Comparison of ENCODE assay signal across 17 mouse cellular contexts in genomic region chr9:101996771-101997500, GRCm38 (mm10).
DNase-seq lines count a peak whose midpoint lies in the region; ATAC-seq and TF ChIP-seq lines count a peak whose summit lies in the region.
"Had no signal": no experiment of that assay in that cellular context is flagged by ENCODE, and none has a peak within 500 bp of the region (broad histone marks: within the 10 kb centered on the region; RNA-seq: fewer than 3 reads in every experiment).

No protein-coding gene starts in this region.

- TF ChIP-seq CTCF in liver, embryonic 14.5 days (IDR thresholded peaks at IDR 0.05; ENCODE audit: low read depth), result no peak

- WGBS in heart, embryonic 13.5 days, result 31% methylated on average over 16 of the region's 16 CpGs
- 64% methylated on average over 16 of the region's 16 CpGs for WGBS in midbrain, embryonic 13.5 days
- WGBS in midbrain, embryonic 10.5 days, result 85% methylated on average over 16 of the region's 16 CpGs
- 66% methylated on average over 16 of the region's 16 CpGs for WGBS in liver, embryonic 14.5 days (ENCODE audit: insufficient replicate concordance)

- H3K4me2 ChIP-seq in heart, embryonic 13.5 days, result 0 out of 2 replicates have a peak overlapping the region, but pooled peaks have one; percentile 3
- no peak overlapping the region for H3K4me2 ChIP-seq in midbrain, embryonic 13.5 days (replicated peaks)
- peak overlapping the region; percentile 71 for H3K4me2 ChIP-seq in liver, embryonic 14.5 days (ENCODE audit: low read depth)
- H3K4me2 ChIP-seq: embryonic facial prominence, embryonic 13.5 days; heart, embryonic 15.5 days; lung, embryonic 15.5 days had no signal

- H3K4me1 ChIP-seq in heart, embryonic 13.5 days, result peaks cover 28% of the 10 kb centered on the region
- H3K4me1 ChIP-seq in midbrain, embryonic 13.5 days (replicated peaks), result peaks cover 24% of the 10 kb centered on the region
- H3K4me1 ChIP-seq in midbrain, embryonic 10.5 days, result peaks cover 3% of the 10 kb centered on the region; the same call in 1 of the 2 replicates
- H3K4me1 ChIP-seq in liver, embryonic 14.5 days (replicated peaks; ENCODE audit: control insufficient read depth in 2 of 2, insufficient read depth in 2 of 2, low read length in 1 of 2), result peaks cover 40 to 51% of the 10 kb centered on the region in 2 experiments
- H3K4me1 ChIP-seq: embryonic facial prominence, embryonic 13.5 days had no signal

- no peak overlapping the region for H3K27ac ChIP-seq in heart, embryonic 13.5 days (replicated peaks)
- H3K27ac ChIP-seq in midbrain, embryonic 13.5 days, result peak overlapping the region; percentile 57
- no peak overlapping the region for H3K27ac ChIP-seq in midbrain, embryonic 10.5 days (replicated peaks)
- H3K27ac ChIP-seq in liver, embryonic 14.5 days, result peak overlapping the region; percentile 92
- H3K27ac ChIP-seq: embryonic facial prominence, embryonic 13.5 days; heart, embryonic 15.5 days; lung, embryonic 15.5 days had no signal

- ATAC-seq in heart, embryonic 13.5 days (ENCODE audit: extremely low read depth, insufficient number of reproducible peaks, low FRiP score, low TSS enrichment), result no peak
- ATAC-seq in midbrain, embryonic 13.5 days, result no peak
- no peak for ATAC-seq in liver, embryonic 14.5 days (ENCODE audit: insufficient read depth)
- ATAC-seq: hindbrain, embryonic 16.5 days; intestine, embryonic 16.5 days had no signal

- no peak for TF ChIP-seq EP300 in liver, embryonic 14.5 days (IDR thresholded peaks at IDR 0.05; ENCODE audit: low read depth)

- intact Hi-C loops in heart, postnatal 25 days (cut with DNase I), result no loop called here

- DNase-seq in heart, postnatal 25 days (ENCODE audit: low spot score), result no peak
- DNase-seq in midbrain, embryonic 10.5 days (ENCODE audit: low spot score), result no peak
- no peak for DNase-seq in liver, embryonic 14.5 days (ENCODE audit: low read depth in 3 of 3, low spot score in 3 of 3)
- no peak for DNase-seq in B cell, adult 2 months
- DNase-seq in urinary bladder, postnatal 25 days (ENCODE audit: low spot score), result no peak
- DNase-seq: adrenal gland, adult 2 months; cerebellum, adult 9-11 months; kidney, postnatal 36 days; right cerebral cortex, postnatal 4 days; thymus, adult 2 months had no signal

- H3K27me3 ChIP-seq in heart, embryonic 13.5 days (replicated peaks), result peaks cover 89% of the 10 kb centered on the region
- H3K27me3 ChIP-seq in midbrain, embryonic 13.5 days, result no peaks in the 10 kb centered on the region
- no peaks in the 10 kb centered on the region for H3K27me3 ChIP-seq in midbrain, embryonic 10.5 days (ENCODE audit: low read depth, poor library complexity, severe bottlenecking)
- no peaks in the 10 kb centered on the region for H3K27me3 ChIP-seq in liver, embryonic 14.5 days (ENCODE audit: control insufficient read depth, insufficient read depth, low read length)
- H3K27me3 ChIP-seq: embryonic facial prominence, embryonic 13.5 days; lung, embryonic 15.5 days had no signal

- H3K9ac ChIP-seq in heart, embryonic 13.5 days, result no peak overlapping the region
- H3K9ac ChIP-seq in midbrain, embryonic 13.5 days (replicated peaks), result no peak overlapping the region
- H3K9ac ChIP-seq in liver, embryonic 14.5 days (replicated peaks), result peak overlapping the region; percentile 47
- H3K9ac ChIP-seq: embryonic facial prominence, embryonic 13.5 days; heart, embryonic 15.5 days; lung, embryonic 15.5 days had no signal

- H3K4me3 ChIP-seq in heart, embryonic 13.5 days, result no peak overlapping the region
- no peak overlapping the region for H3K4me3 ChIP-seq in midbrain, embryonic 13.5 days (replicated peaks)
- H3K4me3 ChIP-seq in midbrain, embryonic 10.5 days, result no peak overlapping the region
- H3K4me3 ChIP-seq in liver, embryonic 14.5 days (ENCODE audit: insufficient read depth in 1 of 2, low read depth in 2 of 2, low read length in 2 of 2), result no peak overlapping the region
- H3K4me3 ChIP-seq: embryonic facial prominence, embryonic 13.5 days; heart, embryonic 15.5 days; lung, embryonic 15.5 days had no signal

- no peaks in the 10 kb centered on the region for H3K36me3 ChIP-seq in heart, embryonic 13.5 days
- H3K36me3 ChIP-seq in midbrain, embryonic 13.5 days, result peaks cover 33% of the 10 kb centered on the region
- H3K36me3 ChIP-seq in midbrain, embryonic 10.5 days, result peaks cover 6% of the 10 kb centered on the region; the same call in 1 of the 2 replicates
- no peaks in the 10 kb centered on the region for H3K36me3 ChIP-seq in liver, embryonic 14.5 days (replicated peaks; ENCODE audit: control insufficient read depth, insufficient read depth, low read depth)
- H3K36me3 ChIP-seq: embryonic facial prominence, embryonic 13.5 days; heart, embryonic 15.5 days; lung, embryonic 15.5 days had no signal

- H3K9me3 ChIP-seq in heart, embryonic 13.5 days, result 0 out of 2 replicates have a peak, but pooled peaks cover 8% of the 10 kb centered on the region
- H3K9me3 ChIP-seq in midbrain, embryonic 13.5 days, result no peaks in the 10 kb centered on the region
- H3K9me3 ChIP-seq in midbrain, embryonic 10.5 days (replicated peaks), result no peaks in the 10 kb centered on the region; the same call in 1 of the 2 replicates
- no peaks in the 10 kb centered on the region for H3K9me3 ChIP-seq in liver, embryonic 14.5 days (ENCODE audit: control insufficient read depth, low read length)
- H3K9me3 ChIP-seq: embryonic facial prominence, embryonic 13.5 days; heart, embryonic 15.5 days; lung, embryonic 15.5 days had no signal

Comparison
In these comparisons a context has a peak if more than half of its experiments do, and no peak if none do; other contexts are left out.
1. H3K27ac ChIP-seq: peak in midbrain, embryonic 13.5 days (single experiment) and liver, embryonic 14.5 days (single experiment); none in heart, embryonic 13.5 days (single experiment) and midbrain, embryonic 10.5 days (single experiment).